Mouse (Mus musculus): ENCODE measurements around the gene Grin2a. TPM values are rescaled to one million over a fixed set of nuclear protein-coding genes. Genes with fewer than 3 reads are reported as not detected.

The Grin2a gene
- polyA plus RNA-seq, 1 experiment from 2014 or later = 0.47 TPM

- no peaks in the 10 kb centered on the region for H3K4me1 ChIP-seq (ENCODE audit: control insufficient read depth, insufficient read depth, low read length)
- no peak overlapping the region for H3K27ac ChIP-seq (ENCODE audit: low read depth, low read length)
- H3K9me3 ChIP-seq (replicated peaks; ENCODE audit: control insufficient read depth, low read length) = no peaks in the 10 kb centered on the region
- DNase-seq (ENCODE audit: low spot score) = peak; percentile 39
- peak; percentile 40; the same call in 1 of the 2 replicates for ATAC-seq
- no peaks in the 10 kb centered on the region for H3K27me3 ChIP-seq (replicated peaks; ENCODE audit: control insufficient read depth, insufficient read depth, low read length)
- no peaks in the 10 kb centered on the region for H3K36me3 ChIP-seq (ENCODE audit: control insufficient read depth, insufficient read depth, low read length)
- H3K9ac ChIP-seq (ENCODE audit: low read length) = no peak overlapping the region
- no peak overlapping the region for H3K4me2 ChIP-seq (ENCODE audit: low read length)
- H3K4me3 ChIP-seq (ENCODE audit: low read depth, low read length) = no peak overlapping the region
- WGBS = 8% methylated on average over 1 of the region's 1 CpGs
Observed at GRCm38 (mm10) chr16:9688523-9689140, 306.7 kb downstream of the Grin2a start.

- ATAC-seq = no peak
- 59% methylated on average over 4 of the region's 4 CpGs for WGBS
- peaks cover 8% of the 10 kb centered on the region for H3K4me1 ChIP-seq (ENCODE audit: control insufficient read depth, insufficient read depth, low read length)
- no peak overlapping the region for H3K4me3 ChIP-seq (ENCODE audit: low read depth, low read length)
- no peak overlapping the region for H3K9ac ChIP-seq (ENCODE audit: low read length)
- H3K27me3 ChIP-seq (replicated peaks; ENCODE audit: control insufficient read depth, insufficient read depth, low read length) = no peaks in the 10 kb centered on the region
- H3K36me3 ChIP-seq (ENCODE audit: control insufficient read depth, insufficient read depth, low read length) = no peaks in the 10 kb centered on the region
- H3K9me3 ChIP-seq (replicated peaks; ENCODE audit: control insufficient read depth, low read length) = no peaks in the 10 kb centered on the region
- H3K4me2 ChIP-seq (ENCODE audit: low read length) = no peak overlapping the region
- no peak overlapping the region for H3K27ac ChIP-seq (ENCODE audit: low read depth, low read length)
- no peak for DNase-seq (ENCODE audit: low spot score)
Observed at GRCm38 (mm10) chr16:9680572-9680971, 314.8 kb downstream of the Grin2a start.

DNA sequence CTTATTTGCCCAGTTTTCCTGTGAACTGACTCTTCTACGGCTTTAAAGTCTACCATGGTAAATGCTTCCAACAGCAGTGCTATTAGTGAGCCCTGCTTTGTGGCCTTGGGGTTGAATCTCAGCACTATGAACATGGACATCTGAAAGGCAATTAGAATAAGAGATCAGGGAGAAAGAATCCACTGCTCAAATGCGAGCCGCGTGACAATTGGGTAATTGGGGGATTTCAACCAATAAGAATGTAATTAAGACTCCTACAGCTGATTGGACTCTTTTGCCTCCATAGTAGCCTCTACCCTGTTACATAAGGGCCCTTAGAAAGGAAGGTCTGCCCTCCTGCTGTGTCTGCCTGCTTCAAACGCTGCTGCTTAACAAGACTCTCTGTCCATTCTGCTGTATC is 315.4 kb downstream of the Grin2a start:
- no peaks in the 10 kb centered on the region for H3K36me3 ChIP-seq (ENCODE audit: control insufficient read depth, insufficient read depth, low read length)
- H3K4me1 ChIP-seq (ENCODE audit: control insufficient read depth, insufficient read depth, low read length) = peaks cover 8% of the 10 kb centered on the region
- 5% methylated on average over 5 of the region's 5 CpGs for WGBS
- no peak overlapping the region for H3K9ac ChIP-seq (ENCODE audit: low read length)
- no peaks in the 10 kb centered on the region for H3K9me3 ChIP-seq (replicated peaks; ENCODE audit: control insufficient read depth, low read length)
- DNase-seq (ENCODE audit: low spot score) (peak; percentile 59), ATAC-seq (peak; percentile 70)
- no peaks in the 10 kb centered on the region for H3K27me3 ChIP-seq (replicated peaks; ENCODE audit: control insufficient read depth, insufficient read depth, low read length)
- H3K4me3 ChIP-seq (ENCODE audit: low read depth, low read length) = no peak overlapping the region
- no peak overlapping the region for H3K27ac ChIP-seq (ENCODE audit: low read depth, low read length)
- no peak overlapping the region for H3K4me2 ChIP-seq (ENCODE audit: low read length)

DNA sequence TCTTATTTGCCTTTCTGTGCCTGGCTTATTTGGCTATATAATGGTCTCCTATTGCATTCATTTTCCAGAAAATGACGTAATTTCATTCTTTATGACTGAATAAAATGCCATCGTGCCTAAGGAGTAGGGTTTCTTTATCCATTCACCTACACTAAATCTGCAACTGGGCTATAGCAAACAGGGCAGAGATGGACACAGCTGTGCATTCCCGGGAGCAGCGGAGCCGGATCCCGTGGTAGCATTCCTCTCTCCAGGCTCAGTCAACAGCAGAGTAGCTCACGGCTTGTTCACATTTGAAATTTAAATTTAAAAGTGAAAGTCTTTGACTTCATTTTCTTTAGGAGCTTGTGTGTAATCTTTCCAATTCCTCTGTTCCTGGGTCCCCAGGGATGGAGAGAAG is 316.6 kb downstream of the Grin2a start:
- H3K9me3 ChIP-seq (replicated peaks; ENCODE audit: control insufficient read depth, low read length) = no peaks in the 10 kb centered on the region
- H3K9ac ChIP-seq (ENCODE audit: low read length) = no peak overlapping the region
- ATAC-seq (no peak), DNase-seq (ENCODE audit: low spot score) (no peak)
- no peaks in the 10 kb centered on the region for H3K36me3 ChIP-seq (ENCODE audit: control insufficient read depth, insufficient read depth, low read length)
- H3K4me2 ChIP-seq (ENCODE audit: low read length) = no peak overlapping the region
- H3K27ac ChIP-seq (ENCODE audit: low read depth, low read length) = no peak overlapping the region
- 46% methylated on average over 7 of the region's 7 CpGs for WGBS
- H3K27me3 ChIP-seq (replicated peaks; ENCODE audit: control insufficient read depth, insufficient read depth, low read length) = no peaks in the 10 kb centered on the region
- no peak overlapping the region for H3K4me3 ChIP-seq (ENCODE audit: low read depth, low read length)
- H3K4me1 ChIP-seq (ENCODE audit: control insufficient read depth, insufficient read depth, low read length) = peaks cover 8% of the 10 kb centered on the region

- H3K9ac ChIP-seq (ENCODE audit: low read length) = no peak overlapping the region
- WGBS = 64% methylated on average over 2 of the region's 2 CpGs
- no peak overlapping the region for H3K4me2 ChIP-seq (ENCODE audit: low read length)
- no peaks in the 10 kb centered on the region for H3K27me3 ChIP-seq (replicated peaks; ENCODE audit: control insufficient read depth, insufficient read depth, low read length)
- no peak overlapping the region for H3K4me3 ChIP-seq (ENCODE audit: low read depth, low read length)
- H3K27ac ChIP-seq (ENCODE audit: low read depth, low read length) = no peak overlapping the region
- DNase-seq (ENCODE audit: low spot score) (peak; percentile 40), ATAC-seq (peak; percentile 55; the same call in 1 of the 2 replicates)
- H3K9me3 ChIP-seq (replicated peaks; ENCODE audit: control insufficient read depth, low read length) = no peaks in the 10 kb centered on the region
- peaks cover 4% of the 10 kb centered on the region; the same call in 1 of the 2 replicates for H3K4me1 ChIP-seq (ENCODE audit: control insufficient read depth, insufficient read depth, low read length)
- no peaks in the 10 kb centered on the region for H3K36me3 ChIP-seq (ENCODE audit: control insufficient read depth, insufficient read depth, low read length)
Observed at GRCm38 (mm10) chr16:9672390-9672789, 323.0 kb downstream of the Grin2a start.

DNA sequence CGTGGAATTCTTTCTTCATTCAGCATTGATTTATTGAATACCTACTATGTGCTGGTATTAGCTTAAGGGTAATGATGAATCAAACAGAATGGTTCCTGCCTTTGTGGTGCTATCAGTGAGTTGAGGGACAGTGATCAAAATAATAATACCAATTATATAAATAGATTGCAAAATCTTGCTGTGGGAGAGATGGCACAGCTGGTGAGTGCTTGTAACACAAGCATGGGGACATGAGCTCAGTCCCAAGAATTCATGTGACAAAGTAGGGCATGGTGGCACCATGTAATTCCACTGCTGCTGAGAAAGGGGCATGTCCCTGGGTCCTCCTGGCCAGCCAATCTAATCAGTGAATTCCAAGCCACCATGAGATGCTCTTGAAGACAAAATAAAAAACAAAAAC is 324.1 kb downstream of the Grin2a start:
- no peaks in the 10 kb centered on the region for H3K27me3 ChIP-seq (replicated peaks; ENCODE audit: control insufficient read depth, insufficient read depth, low read length)
- H3K9me3 ChIP-seq (replicated peaks; ENCODE audit: control insufficient read depth, low read length) = no peaks in the 10 kb centered on the region
- no peak overlapping the region for H3K4me2 ChIP-seq (ENCODE audit: low read length)
- no peak for DNase-seq (ENCODE audit: low spot score)
- ATAC-seq = no peak
- H3K36me3 ChIP-seq (ENCODE audit: control insufficient read depth, insufficient read depth, low read length) = no peaks in the 10 kb centered on the region
- no peak overlapping the region for H3K4me3 ChIP-seq (ENCODE audit: low read depth, low read length)
- H3K4me1 ChIP-seq (ENCODE audit: control insufficient read depth, insufficient read depth, low read length) = peaks cover 4% of the 10 kb centered on the region; the same call in 1 of the 2 replicates
- 80% methylated on average over 1 of the region's 1 CpGs for WGBS
- H3K27ac ChIP-seq (ENCODE audit: low read depth, low read length) = no peak overlapping the region
- no peak overlapping the region for H3K9ac ChIP-seq (ENCODE audit: low read length)

- ATAC-seq = peak; percentile 10; the same call in 1 of the 2 replicates
- H3K36me3 ChIP-seq (ENCODE audit: control insufficient read depth, insufficient read depth, low read length) = no peaks in the 10 kb centered on the region
- H3K9ac ChIP-seq (ENCODE audit: low read length) = no peak overlapping the region
- H3K27ac ChIP-seq (ENCODE audit: low read depth, low read length) = no peak overlapping the region
- H3K4me2 ChIP-seq (ENCODE audit: low read length) = no peak overlapping the region
- H3K9me3 ChIP-seq (replicated peaks; ENCODE audit: control insufficient read depth, low read length) = no peaks in the 10 kb centered on the region
- DNase-seq (ENCODE audit: low spot score) = peak; percentile 36
- H3K4me1 ChIP-seq (ENCODE audit: control insufficient read depth, insufficient read depth, low read length) = peaks cover 4% of the 10 kb centered on the region; the same call in 1 of the 2 replicates
- H3K27me3 ChIP-seq (replicated peaks; ENCODE audit: control insufficient read depth, insufficient read depth, low read length) = no peaks in the 10 kb centered on the region
- 45% methylated on average over 6 of the region's 6 CpGs for WGBS
- no peak overlapping the region for H3K4me3 ChIP-seq (ENCODE audit: low read depth, low read length)
Observed at GRCm38 (mm10) chr16:9670750-9671161, 324.6 kb downstream of the Grin2a start.

DNA sequence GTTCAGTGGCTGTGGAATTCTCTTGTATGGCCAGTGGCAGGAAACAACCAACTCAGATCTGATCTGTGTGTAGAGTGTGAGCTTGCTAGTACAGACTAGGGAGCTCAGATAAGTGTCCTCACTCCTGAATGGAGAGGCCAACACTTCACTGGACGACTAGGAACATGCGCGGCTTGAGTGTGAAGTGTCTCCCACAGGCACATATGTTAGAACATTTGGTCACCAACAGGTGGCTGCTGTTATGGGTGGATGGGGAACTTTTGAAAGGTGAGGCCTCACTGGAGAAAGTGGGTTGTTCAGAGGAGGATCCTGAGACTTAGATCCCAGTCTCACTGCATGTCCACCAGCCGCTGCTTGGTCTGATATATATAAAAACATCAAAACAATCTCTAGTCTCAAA is 329.5 kb downstream of the Grin2a start:
- H3K9me3 ChIP-seq (replicated peaks; ENCODE audit: control insufficient read depth, low read length) = no peaks in the 10 kb centered on the region
- no peak overlapping the region for H3K4me3 ChIP-seq (ENCODE audit: low read depth, low read length)
- H3K27me3 ChIP-seq (replicated peaks; ENCODE audit: control insufficient read depth, insufficient read depth, low read length) = no peaks in the 10 kb centered on the region
- ATAC-seq (no peak), DNase-seq (ENCODE audit: low spot score) (no peak)
- 89% methylated on average over 4 of the region's 4 CpGs for WGBS
- H3K4me1 ChIP-seq (ENCODE audit: control insufficient read depth, insufficient read depth, low read length) = peaks cover 4% of the 10 kb centered on the region; the same call in 1 of the 2 replicates
- H3K36me3 ChIP-seq (ENCODE audit: control insufficient read depth, insufficient read depth, low read length) = no peaks in the 10 kb centered on the region
- no peak overlapping the region for H3K9ac ChIP-seq (ENCODE audit: low read length)
- no peak overlapping the region for H3K27ac ChIP-seq (ENCODE audit: low read depth, low read length)
- H3K4me2 ChIP-seq (ENCODE audit: low read length) = no peak overlapping the region

DNA sequence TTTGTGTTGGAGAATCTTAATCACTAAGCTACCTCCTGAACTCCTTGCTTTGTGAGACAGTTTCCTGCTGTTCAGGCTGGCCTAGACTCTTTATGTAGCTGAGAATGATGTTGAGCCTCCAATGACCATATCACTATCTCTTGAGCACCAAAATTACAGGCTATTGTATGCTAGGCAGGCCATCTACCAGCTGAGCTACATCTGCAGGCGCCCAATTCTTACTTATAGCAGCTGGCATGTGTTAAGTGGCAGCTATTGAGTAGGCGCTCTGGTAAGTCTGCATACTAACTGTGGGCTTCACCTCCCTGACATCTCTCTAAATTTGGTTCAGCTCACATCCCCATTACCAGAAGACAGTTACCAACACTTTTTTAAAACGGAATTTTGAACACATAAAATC is 331.3 kb downstream of the Grin2a start:
- ATAC-seq (no peak), DNase-seq (ENCODE audit: low spot score) (no peak)
- H3K4me1 ChIP-seq (ENCODE audit: control insufficient read depth, insufficient read depth, low read length) = no peaks in the 10 kb centered on the region
- H3K4me3 ChIP-seq (ENCODE audit: low read depth, low read length) = no peak overlapping the region
- H3K9me3 ChIP-seq (replicated peaks; ENCODE audit: control insufficient read depth, low read length) = no peaks in the 10 kb centered on the region
- WGBS = 86% methylated on average over 3 of the region's 3 CpGs
- no peaks in the 10 kb centered on the region for H3K36me3 ChIP-seq (ENCODE audit: control insufficient read depth, insufficient read depth, low read length)
- H3K27ac ChIP-seq (ENCODE audit: low read depth, low read length) = no peak overlapping the region
- no peaks in the 10 kb centered on the region for H3K27me3 ChIP-seq (replicated peaks; ENCODE audit: control insufficient read depth, insufficient read depth, low read length)
- no peak overlapping the region for H3K9ac ChIP-seq (ENCODE audit: low read length)
- no peak overlapping the region for H3K4me2 ChIP-seq (ENCODE audit: low read length)
